Mouse (Mus musculus): ENCODE results near the gene Arpc2. TPM values are rescaled to one million over a fixed set of nuclear protein-coding genes. Genes with fewer than 3 reads are reported as not detected.
A peak's percentile ranks its signal among the peaks of the same experiment; 100 is the strongest.

Gene Arpc2
- polyA plus RNA-seq, 1 experiment from 2014 or later, result 341 TPM

DNA sequence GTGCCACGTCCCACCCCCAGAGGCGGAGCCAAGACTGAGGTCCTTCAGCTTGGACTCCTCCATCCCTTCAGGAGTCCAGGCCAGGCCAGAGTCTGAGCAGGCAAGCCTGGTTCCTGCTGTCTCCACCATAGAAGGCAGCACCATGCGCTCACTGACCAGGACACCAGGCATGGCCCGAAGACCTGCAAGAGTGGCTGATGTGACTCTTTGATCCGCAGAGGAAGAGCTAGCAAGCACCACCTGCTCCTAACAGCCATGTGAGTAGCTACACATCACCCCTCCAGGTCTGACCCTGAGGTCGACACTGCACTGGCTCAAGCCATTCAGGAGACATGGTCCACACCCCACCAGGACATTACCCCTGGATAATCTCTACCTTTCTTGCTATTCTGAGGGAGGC lies 41.2 kb downstream of the Arpc2 start:
- 66% methylated on average over 6 of the region's 6 CpGs for WGBS
- Histone ChIP-seq H3K4me2 (ENCODE audit: low read length) (no peak overlapping the region), H3K27ac (ENCODE audit: low read depth, low read length) (no peak overlapping the region), H3K36me3 (ENCODE audit: control insufficient read depth, insufficient read depth, low read length) (peaks cover 34% of the 10 kb centered on the region), H3K9ac (ENCODE audit: low read length) (no peak overlapping the region), H3K27me3 (replicated peaks; ENCODE audit: control insufficient read depth, insufficient read depth, low read length) (no peaks in the 10 kb centered on the region), H3K4me3 (ENCODE audit: low read depth, low read length) (no peak overlapping the region), H3K4me1 (ENCODE audit: control insufficient read depth, insufficient read depth, low read length) (no peaks in the 10 kb centered on the region), H3K9me3 (replicated peaks; ENCODE audit: control insufficient read depth, low read length) (no peaks in the 10 kb centered on the region)
- ATAC-seq, result no peak
- DNase-seq (ENCODE audit: low spot score), result no peak

DNA sequence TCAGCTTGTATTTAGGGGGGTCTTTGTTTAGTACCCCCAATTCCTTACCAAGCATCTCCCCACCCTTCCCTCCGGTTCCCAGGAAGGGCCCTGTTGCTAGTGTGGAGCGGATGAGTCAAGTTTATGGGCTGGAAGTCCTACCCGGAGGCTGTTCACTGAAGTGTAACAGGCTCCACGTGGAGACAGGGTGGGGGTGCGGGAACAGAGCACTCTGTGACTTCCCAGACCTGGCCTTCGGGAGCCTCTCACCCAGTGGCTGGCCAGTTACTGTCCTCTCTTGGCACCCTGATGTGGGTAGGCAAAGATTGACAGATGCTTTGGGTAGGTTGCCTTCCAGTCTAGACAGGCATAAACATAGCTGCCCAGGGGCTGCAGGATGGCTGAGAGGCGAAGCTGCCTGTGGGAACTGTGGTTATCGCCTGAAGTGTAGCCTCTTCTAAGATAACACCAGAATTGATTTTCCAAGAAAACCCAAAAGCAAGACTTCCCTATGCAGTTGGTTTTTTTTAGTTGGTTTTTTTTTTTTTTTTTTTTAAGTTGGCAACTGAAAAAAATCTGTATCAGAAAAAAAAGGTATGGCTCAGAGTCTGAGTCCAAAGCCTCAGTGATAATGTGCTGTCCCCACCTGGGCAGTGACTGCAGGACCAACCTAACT lies 42.1 kb downstream of the Arpc2 start:
- Histone ChIP-seq H3K27me3 (replicated peaks; ENCODE audit: control insufficient read depth, insufficient read depth, low read length) (no peaks in the 10 kb centered on the region), H3K4me1 (ENCODE audit: control insufficient read depth, insufficient read depth, low read length) (peaks cover under 1% of the 10 kb centered on the region; the same call in 1 of the 2 replicates), H3K36me3 (ENCODE audit: control insufficient read depth, insufficient read depth, low read length) (peaks cover 43% of the 10 kb centered on the region), H3K9me3 (replicated peaks; ENCODE audit: control insufficient read depth, low read length) (no peaks in the 10 kb centered on the region), H3K27ac (ENCODE audit: low read depth, low read length) (no peak overlapping the region), H3K4me2 (ENCODE audit: low read length) (no peak overlapping the region), H3K4me3 (ENCODE audit: low read depth, low read length) (no peak overlapping the region), H3K9ac (ENCODE audit: low read length) (no peak overlapping the region)
- no peak for ATAC-seq
- 72% methylated on average over 8 of the region's 8 CpGs for whole genome bisulfite sequencing
- no peak for DNase-seq (ENCODE audit: low spot score)

DNA sequence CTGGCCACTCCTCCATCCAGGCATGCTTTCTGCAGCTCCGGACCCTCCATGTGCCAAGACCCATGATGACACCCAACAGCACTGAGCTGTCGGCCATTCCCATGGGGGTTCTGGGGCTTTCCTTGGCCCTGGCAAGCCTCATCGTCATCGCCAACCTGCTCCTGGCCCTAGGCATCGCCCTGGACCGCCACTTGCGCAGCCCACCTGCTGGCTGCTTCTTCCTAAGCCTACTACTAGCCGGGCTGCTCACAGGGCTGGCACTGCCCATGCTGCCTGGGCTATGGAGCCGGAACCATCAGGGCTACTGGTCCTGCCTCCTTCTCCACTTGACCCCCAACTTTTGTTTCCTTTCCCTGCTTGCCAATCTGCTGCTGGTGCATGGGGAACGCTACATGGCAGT lies 42.7 kb downstream of the Arpc2 start, which contains the start of gene Gpbar1:
Gene Gpbar1, plus strand, starts transcription at position 13 of the 400 bp plus-strand sequence.
- 89% methylated on average over 10 of the region's 10 CpGs for WGBS
- Histone ChIP-seq H3K27me3 (replicated peaks; ENCODE audit: control insufficient read depth, insufficient read depth, low read length) (no peaks in the 10 kb centered on the region), H3K27ac (ENCODE audit: low read depth, low read length) (no peak within 1 kb of the TSS), H3K4me2 (ENCODE audit: low read length) (no peak within 1 kb of the TSS), H3K4me1 (ENCODE audit: control insufficient read depth, insufficient read depth, low read length) (peaks cover 4% of the 10 kb centered on the region; the same call in 1 of the 2 replicates), H3K9ac (ENCODE audit: low read length) (no peak within 1 kb of the TSS), H3K4me3 (ENCODE audit: low read depth, low read length) (no peak within 1 kb of the TSS), H3K36me3 (ENCODE audit: control insufficient read depth, insufficient read depth, low read length) (peaks cover 46% of the 10 kb centered on the region), H3K9me3 (replicated peaks; ENCODE audit: control insufficient read depth, low read length) (no peaks in the 10 kb centered on the region)
- ATAC-seq, result no peak
- DNase-seq (ENCODE audit: low spot score), result no peak

DNA sequence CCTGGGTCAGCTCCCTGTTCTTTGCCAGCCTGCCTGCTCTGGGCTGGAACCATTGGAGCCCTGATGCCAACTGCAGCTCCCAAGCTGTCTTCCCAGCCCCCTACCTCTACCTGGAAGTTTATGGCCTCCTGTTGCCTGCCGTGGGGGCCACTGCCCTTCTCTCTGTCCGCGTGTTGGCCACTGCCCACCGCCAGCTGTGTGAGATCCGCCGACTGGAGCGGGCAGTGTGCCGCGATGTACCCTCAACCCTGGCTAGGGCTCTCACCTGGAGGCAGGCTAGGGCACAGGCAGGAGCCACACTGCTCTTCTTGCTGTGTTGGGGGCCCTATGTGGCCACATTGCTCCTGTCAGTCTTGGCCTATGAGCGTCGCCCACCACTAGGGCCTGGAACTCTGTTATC lies 43.1 kb downstream of the Arpc2 start:
- 92% methylated on average over 11 of the region's 11 CpGs for WGBS
- ATAC-seq (no peak), DNase-seq (ENCODE audit: low spot score) (no peak)
- H3K4me3 ChIP-seq (ENCODE audit: low read depth, low read length), result no peak overlapping the region
- peaks cover 7% of the 10 kb centered on the region; the same call in 1 of the 2 replicates for H3K4me1 ChIP-seq (ENCODE audit: control insufficient read depth, insufficient read depth, low read length)
- no peaks in the 10 kb centered on the region for H3K9me3 ChIP-seq (replicated peaks; ENCODE audit: control insufficient read depth, low read length)
- no peaks in the 10 kb centered on the region for H3K27me3 ChIP-seq (replicated peaks; ENCODE audit: control insufficient read depth, insufficient read depth, low read length)
- no peak overlapping the region for H3K4me2 ChIP-seq (ENCODE audit: low read length)
- H3K27ac ChIP-seq (ENCODE audit: low read depth, low read length), result no peak overlapping the region
- no peak overlapping the region for H3K9ac ChIP-seq (ENCODE audit: low read length)
- peaks cover 46% of the 10 kb centered on the region for H3K36me3 ChIP-seq (ENCODE audit: control insufficient read depth, insufficient read depth, low read length)

DNA sequence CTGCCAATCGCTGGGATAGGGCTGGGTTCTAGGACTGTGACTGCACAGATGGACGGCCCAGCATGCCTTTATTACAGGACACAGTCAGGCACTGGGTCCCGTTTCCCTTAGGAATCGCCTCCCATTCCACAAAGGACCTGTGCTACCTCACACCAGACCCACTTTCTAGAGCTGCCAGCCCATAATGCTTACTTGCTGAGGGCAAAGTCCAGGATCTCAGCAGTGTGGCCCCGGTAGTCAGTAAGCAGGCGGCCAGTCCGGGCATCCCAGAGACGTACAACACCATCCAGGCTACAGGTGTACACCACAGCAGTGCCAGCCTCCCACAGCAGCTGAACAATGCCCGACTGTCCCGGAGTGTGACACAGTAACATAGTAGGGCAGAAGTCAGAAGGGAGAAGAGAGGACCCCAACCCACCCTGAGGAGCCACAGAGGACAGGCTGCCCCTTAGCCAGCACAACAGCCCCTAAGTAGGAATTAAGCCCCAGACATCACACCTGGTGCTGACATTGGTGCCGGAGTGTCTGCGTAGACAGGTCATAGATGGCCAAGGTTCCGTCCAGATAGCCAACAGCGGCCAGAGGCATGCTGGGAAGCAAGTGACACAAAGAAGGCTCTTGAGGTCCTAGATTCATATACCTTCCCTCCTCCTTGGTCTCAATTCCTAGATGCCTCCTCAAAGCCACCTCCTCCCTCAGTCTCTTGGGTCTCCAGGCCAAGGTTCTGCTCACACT lies 44.9 kb downstream of the Arpc2 start:
- Histone ChIP-seq H3K9ac (ENCODE audit: low read length) (no peak overlapping the region), H3K4me1 (ENCODE audit: control insufficient read depth, insufficient read depth, low read length) (peaks cover 11% of the 10 kb centered on the region), H3K27ac (ENCODE audit: low read depth, low read length) (no peak overlapping the region), H3K4me3 (ENCODE audit: low read depth, low read length) (no peak overlapping the region), H3K4me2 (ENCODE audit: low read length) (no peak overlapping the region), H3K27me3 (replicated peaks; ENCODE audit: control insufficient read depth, insufficient read depth, low read length) (no peaks in the 10 kb centered on the region), H3K36me3 (ENCODE audit: control insufficient read depth, insufficient read depth, low read length) (peaks cover 46% of the 10 kb centered on the region), H3K9me3 (replicated peaks; ENCODE audit: control insufficient read depth, low read length) (no peaks in the 10 kb centered on the region)
- ATAC-seq, result no peak
- WGBS, result 95% methylated on average over 14 of the region's 14 CpGs
- no peak for DNase-seq (ENCODE audit: low spot score)

DNA sequence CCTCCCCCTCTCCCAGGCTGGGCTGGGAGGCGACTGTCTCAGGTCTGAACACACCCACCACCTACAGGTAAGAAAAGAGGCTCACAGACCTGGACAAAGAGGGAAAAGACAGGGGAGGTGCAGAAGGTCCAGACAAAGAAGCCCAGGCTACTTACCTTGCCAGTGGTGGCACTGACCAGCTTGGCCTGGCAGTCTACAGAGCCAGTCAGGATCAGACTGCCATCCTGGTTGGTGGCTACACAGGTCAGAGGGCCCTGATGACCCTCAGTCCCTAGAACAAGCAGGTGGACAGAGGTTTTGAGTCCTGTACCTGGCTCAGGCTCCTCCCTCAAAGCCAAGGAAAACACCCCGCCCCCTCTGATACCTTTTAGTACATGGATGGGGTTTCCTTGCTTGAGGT lies 45.5 kb downstream of the Arpc2 start:
- Histone ChIP-seq H3K27me3 (replicated peaks; ENCODE audit: control insufficient read depth, insufficient read depth, low read length) (no peaks in the 10 kb centered on the region), H3K4me2 (ENCODE audit: low read length) (no peak overlapping the region), H3K4me1 (ENCODE audit: control insufficient read depth, insufficient read depth, low read length) (peaks cover 12% of the 10 kb centered on the region), H3K27ac (ENCODE audit: low read depth, low read length) (no peak overlapping the region), H3K36me3 (ENCODE audit: control insufficient read depth, insufficient read depth, low read length) (peaks cover 46% of the 10 kb centered on the region), H3K9ac (ENCODE audit: low read length) (no peak overlapping the region), H3K4me3 (ENCODE audit: low read depth, low read length) (no peak overlapping the region), H3K9me3 (replicated peaks; ENCODE audit: control insufficient read depth, low read length) (no peaks in the 10 kb centered on the region)
- DNase-seq (ENCODE audit: low spot score), result no peak
- 100% methylated on average over 2 of the region's 2 CpGs for WGBS
- no peak for ATAC-seq

DNA sequence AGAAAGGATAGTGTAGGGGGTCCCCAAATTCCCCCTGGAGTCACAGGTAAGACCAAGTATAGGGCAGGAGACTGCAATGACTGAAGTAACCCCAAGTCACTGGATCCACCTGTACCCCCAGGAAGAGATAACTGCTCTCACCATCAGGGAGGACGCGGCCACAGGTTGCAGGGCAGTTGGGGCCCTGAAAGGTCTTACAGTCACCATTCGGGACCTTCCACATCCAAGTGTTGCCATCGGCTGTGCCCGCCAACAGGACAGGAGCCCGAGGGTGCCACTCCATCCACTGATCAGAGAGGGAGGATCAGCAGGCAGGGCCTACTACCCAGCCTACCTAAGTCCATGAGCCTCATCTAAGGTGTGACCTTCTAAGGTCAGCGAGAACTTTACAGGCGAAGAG lies 46.0 kb downstream of the Arpc2 start:
- ATAC-seq (no peak), DNase-seq (ENCODE audit: low spot score) (no peak)
- no peak overlapping the region for H3K9ac ChIP-seq (ENCODE audit: low read length)
- no peak overlapping the region for H3K27ac ChIP-seq (ENCODE audit: low read depth, low read length)
- H3K4me2 ChIP-seq (ENCODE audit: low read length), result no peak overlapping the region
- no peaks in the 10 kb centered on the region for H3K9me3 ChIP-seq (replicated peaks; ENCODE audit: control insufficient read depth, low read length)
- no peaks in the 10 kb centered on the region for H3K27me3 ChIP-seq (replicated peaks; ENCODE audit: control insufficient read depth, insufficient read depth, low read length)
- WGBS, result 98% methylated on average over 8 of the region's 8 CpGs
- no peak overlapping the region for H3K4me3 ChIP-seq (ENCODE audit: low read depth, low read length)
- H3K36me3 ChIP-seq (ENCODE audit: control insufficient read depth, insufficient read depth, low read length), result peaks cover 46% of the 10 kb centered on the region
- peaks cover 12% of the 10 kb centered on the region for H3K4me1 ChIP-seq (ENCODE audit: control insufficient read depth, insufficient read depth, low read length)

DNA sequence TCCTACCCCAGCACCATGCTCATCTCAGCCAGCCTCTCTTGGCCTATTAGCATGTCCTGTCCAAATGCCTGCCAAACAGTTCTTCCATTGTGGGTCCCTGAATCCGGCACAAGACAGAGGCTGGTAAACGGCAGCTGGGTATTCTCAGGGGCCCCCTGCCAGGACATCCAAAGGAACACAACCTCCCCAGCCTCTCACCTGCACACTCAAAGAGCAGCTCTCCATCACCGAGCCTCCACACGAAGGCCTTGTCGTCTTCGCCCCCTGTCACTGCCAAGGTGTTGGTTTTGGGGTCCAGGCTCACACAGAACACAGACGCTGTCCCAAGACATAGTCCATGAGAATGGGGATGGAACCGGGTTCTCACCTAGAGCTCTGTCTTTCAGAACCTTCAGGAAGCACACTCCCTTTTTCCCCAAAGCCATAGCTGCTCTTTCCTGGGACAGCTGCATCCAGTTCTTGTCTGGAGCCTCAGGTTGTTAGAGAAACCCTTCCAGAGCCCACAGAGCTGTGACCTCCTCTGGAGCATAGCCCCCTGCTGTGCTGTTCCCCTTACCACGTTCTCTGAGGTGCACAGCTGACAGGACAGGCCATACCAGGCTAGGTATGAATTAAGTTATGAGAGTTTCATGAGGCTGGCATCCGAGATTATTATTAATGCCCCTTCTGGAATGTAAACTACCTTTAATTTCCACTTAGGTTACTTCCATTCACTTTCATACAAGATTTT lies 47.2 kb downstream of the Arpc2 start:
- peaks cover 49% of the 10 kb centered on the region for H3K36me3 ChIP-seq (ENCODE audit: control insufficient read depth, insufficient read depth, low read length)
- peak overlapping the region; percentile 14; the same call in 1 of the 2 replicates for H3K4me2 ChIP-seq (ENCODE audit: low read length)
- DNase-seq (ENCODE audit: low spot score), result no peak
- no peak overlapping the region for H3K4me3 ChIP-seq (ENCODE audit: low read depth, low read length)
- WGBS, result 89% methylated on average over 10 of the region's 10 CpGs
- peaks cover 12% of the 10 kb centered on the region for H3K4me1 ChIP-seq (ENCODE audit: control insufficient read depth, insufficient read depth, low read length)
- H3K9ac ChIP-seq (ENCODE audit: low read length), result no peak overlapping the region; the same call in 1 of the 2 replicates
- H3K27me3 ChIP-seq (replicated peaks; ENCODE audit: control insufficient read depth, insufficient read depth, low read length), result no peaks in the 10 kb centered on the region
- no peak for ATAC-seq
- H3K9me3 ChIP-seq (replicated peaks; ENCODE audit: control insufficient read depth, low read length), result no peaks in the 10 kb centered on the region
- H3K27ac ChIP-seq (ENCODE audit: low read depth, low read length), result no peak overlapping the region

All from forebrain, embryonic 14.5 days (tissue).